Mouse (Mus musculus) spleen, adult 2 months (tissue): Measurements from ENCODE around the gene Dedd2. TPM values are rescaled to one million over a fixed set of nuclear protein-coding genes. Genes with fewer than 3 reads are reported as not detected.

Source experiments
- DNase-seq, 2 experiments: peaks; one replicate each; pipeline versions ENCODE4 v3.0.0 to v3.0.0-alpha.2; 2012 to 2021; ENCODE audit warnings: low spot score in 2 of 2, low read depth in 1 of 2
- H3K27ac ChIP-seq: fragments of 200-500 bp; 2 replicates; pipeline ENCODE4 v1.5.1; 2012; ENCODE audit warnings: low read length, inconsistent platforms; ENCODE audit not compliant: insufficient read depth
- H3K27me3 ChIP-seq: fragments of 200-500 bp; 2 replicates; pipeline ENCODE4 v1.6.1; 2012; ENCODE audit warnings: mild to moderate bottlenecking, moderate library complexity, low read length, inconsistent platforms; ENCODE audit not compliant: control insufficient read depth, insufficient read depth
- H3K36me3 ChIP-seq: fragments of 200-500 bp; 2 replicates; pipeline ENCODE4 v1.6.1; 2012; ENCODE audit warnings: mild to moderate bottlenecking, low read length, inconsistent platforms; ENCODE audit not compliant: control insufficient read depth, insufficient read depth
- H3K4me1 ChIP-seq: fragments of 200-500 bp; 2 replicates; pipeline ENCODE4 v1.6.1; 2011; ENCODE audit warnings: inconsistent platforms; ENCODE audit not compliant: control insufficient read depth, insufficient read depth, insufficient read length
- H3K4me3 ChIP-seq: fragments of 200-500 bp; 2 replicates; pipeline ENCODE4 v1.5.1; 2011; ENCODE audit warnings: mild to moderate bottlenecking, inconsistent platforms; ENCODE audit not compliant: insufficient read depth, insufficient read length; ENCODE audit errors: extremely low read depth
- CTCF ChIP-seq: fragments of 200-500 bp; IDR thresholded peaks from 2 replicates; pipeline ENCODE4 v1.5.1; 2011; ENCODE audit warnings: mild to moderate bottlenecking, inconsistent platforms; ENCODE audit not compliant: insufficient read depth, insufficient read length, insufficient replicate concordance; ENCODE audit errors: extremely low read depth
- POLR2A ChIP-seq: fragments of 200-500 bp; IDR thresholded peaks from 2 replicates; pipeline ENCODE4 v1.6.1; 2011; ENCODE audit warnings: low read depth, low read length, inconsistent platforms
- WGBS: fragments of 180-500 bp; shearing (Covaris S2); methylation state at CpG from one replicate; pipeline ENCODE4 v1.1.7; 2018; 5-methylcytosine and 5-hydroxymethylcytosine counted together
- polyA plus RNA-seq: library from polyadenylated mRNA; depleted of rRNA; stranded (reverse); fragments of >200 nt; gene quantifications from 2 replicates; pipeline ENCODE4 v1.2.3, GENCODE M21; 2012; rRNA removed

Dedd2 gene
- polyA plus RNA-seq, 1 experiment, result 77.0 TPM

DNA sequence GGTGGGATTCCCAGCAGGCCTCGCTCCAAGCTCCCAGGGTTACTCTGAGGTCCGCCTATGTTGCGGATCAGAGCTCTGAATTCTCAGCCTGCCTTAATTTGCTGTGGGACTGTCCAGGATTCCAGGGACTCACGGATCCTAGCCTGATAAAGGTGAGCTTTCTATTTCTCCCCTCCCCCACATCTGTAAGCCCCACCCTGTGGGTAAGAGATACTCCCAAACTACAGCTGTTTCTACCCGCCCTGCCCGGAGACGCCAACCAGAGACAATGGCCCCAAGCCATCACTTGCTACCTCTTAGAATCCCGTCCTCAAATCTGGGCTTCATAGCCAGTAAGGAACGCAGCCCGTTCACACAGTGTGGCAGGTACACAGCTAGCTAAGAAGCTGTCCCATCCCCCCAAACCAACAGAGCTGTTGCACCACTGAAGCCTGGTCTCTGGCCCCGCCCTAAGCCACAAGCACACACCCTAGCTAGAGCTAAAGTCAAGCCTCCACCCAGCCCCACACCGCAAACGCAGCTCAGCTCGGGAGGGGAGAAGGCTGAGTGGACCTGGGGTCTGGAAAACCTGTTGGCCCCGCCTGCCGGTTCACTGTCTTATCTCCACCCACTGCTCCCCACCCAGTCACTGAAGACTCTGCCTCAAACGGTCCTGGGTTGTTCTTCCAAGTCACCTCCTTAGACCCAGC, 64.8 kb downstream of the Dedd2 start:
- Histone ChIP-seq H3K4me3 (peak overlapping the region; percentile 48; the same call in 1 of the 2 replicates), H3K36me3 (no peaks in the 10 kb centered on the region), H3K27me3 (peaks cover 12% of the 10 kb centered on the region), H3K27ac (peak overlapping the region; percentile 71), H3K4me1 (peaks cover 23% of the 10 kb centered on the region)
- WGBS, result 14% methylated on average over 17 of the region's 17 CpGs
- no peak for TF ChIP-seq CTCF
- TF ChIP-seq POLR2A, result peak; percentile 24; the same call in 1 of the 2 replicates
- DNase-seq, result peak; percentile 49 to 59

DNA sequence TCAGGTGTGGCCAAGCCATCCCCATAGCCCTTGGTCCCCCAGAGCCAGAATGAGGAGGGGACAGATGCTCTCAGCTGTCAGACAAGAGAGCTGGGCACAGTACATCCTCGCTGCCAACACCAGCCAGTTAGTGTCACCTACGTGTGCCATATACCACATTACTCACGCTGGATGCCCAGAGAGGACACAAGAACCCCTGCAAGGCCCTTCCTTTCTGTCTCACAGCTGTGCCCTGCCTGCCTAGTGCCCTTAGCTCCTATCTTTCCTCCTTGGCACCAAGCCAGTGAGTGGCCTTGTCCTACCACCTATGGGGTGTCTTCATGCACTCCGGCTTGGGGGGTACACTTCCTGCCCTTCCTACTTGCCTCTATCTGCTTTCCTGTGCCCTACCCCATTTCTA, 65.8 kb downstream of the Dedd2 start:
- DNase-seq, result no peak
- TF ChIP-seq POLR2A, result no peak
- TF ChIP-seq CTCF, result no peak
- H3K4me1 ChIP-seq, result peaks cover 25% of the 10 kb centered on the region
- WGBS, result 56% methylated on average over 4 of the region's 4 CpGs
- peak overlapping the region; percentile 71 for H3K27ac ChIP-seq
- no peaks in the 10 kb centered on the region for H3K36me3 ChIP-seq
- peaks cover 20% of the 10 kb centered on the region for H3K27me3 ChIP-seq
- peak overlapping the region; percentile 24; the same call in 1 of the 2 replicates for H3K4me3 ChIP-seq

DNA sequence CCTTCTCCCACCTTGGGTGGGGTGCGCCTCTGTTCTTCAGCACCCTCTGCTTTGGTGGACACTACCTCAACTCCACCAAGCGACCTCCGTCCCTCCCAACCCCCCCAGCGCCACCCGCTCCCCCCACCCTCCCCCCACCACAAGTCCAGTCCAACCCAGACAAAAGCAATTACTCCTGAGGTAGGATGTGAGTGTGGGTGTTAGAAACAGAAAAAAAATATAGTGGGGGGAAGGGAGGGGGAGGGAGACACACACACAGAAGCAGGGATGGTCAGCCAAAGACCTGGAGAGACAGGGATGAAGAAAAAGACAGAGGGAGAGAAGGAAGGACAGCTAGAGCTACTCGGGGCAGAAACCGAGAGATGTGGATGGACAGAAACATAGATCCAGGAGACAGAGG, 66.6 kb downstream of the Dedd2 start:
- Histone ChIP-seq H3K4me3 (no peak overlapping the region), H3K27ac (no peak overlapping the region), H3K27me3 (peaks cover 20% of the 10 kb centered on the region), H3K4me1 (peaks cover 25% of the 10 kb centered on the region), H3K36me3 (no peaks in the 10 kb centered on the region)
- no peak for DNase-seq
- WGBS, result 76% methylated on average over 7 of the region's 7 CpGs
- no peak for TF ChIP-seq CTCF
- no peak for TF ChIP-seq POLR2A

DNA sequence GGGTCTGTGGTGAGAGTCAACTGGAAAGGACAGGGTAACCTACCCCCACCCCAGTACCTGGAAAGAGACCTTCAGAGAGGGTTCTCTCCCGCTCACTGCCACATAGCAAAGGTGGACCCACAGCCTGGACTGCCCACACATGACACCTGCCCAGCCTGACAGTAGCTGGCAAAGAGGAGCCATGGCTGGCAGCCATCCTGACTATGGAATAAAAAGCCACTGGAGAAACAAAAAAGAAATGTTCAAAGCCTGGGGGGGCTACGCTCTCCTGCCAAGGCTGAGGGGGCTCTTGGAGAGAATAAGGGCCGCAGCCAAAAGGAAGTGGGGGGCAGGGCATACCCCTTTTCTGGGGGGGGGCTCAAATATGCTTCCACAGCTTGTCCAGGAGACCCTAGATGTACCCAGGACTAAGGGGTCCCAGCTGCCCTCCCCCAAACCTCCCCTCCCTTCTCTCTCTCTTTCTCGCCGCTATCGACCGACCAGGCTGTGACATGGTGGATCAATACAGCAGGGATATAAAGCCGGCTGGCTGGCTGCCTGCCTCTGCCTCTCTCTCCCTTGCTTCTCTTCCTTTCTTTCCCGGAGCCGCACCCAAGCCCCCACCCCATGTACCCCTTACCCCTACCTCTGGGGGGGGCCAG, 68.4 kb downstream of the Dedd2 start:
- no peaks in the 10 kb centered on the region for H3K36me3 ChIP-seq
- no peak overlapping the region for H3K27ac ChIP-seq
- H3K4me3 ChIP-seq, result no peak overlapping the region
- TF ChIP-seq CTCF, result no peak
- no peak for TF ChIP-seq POLR2A
- 62% methylated on average over 9 of the region's 10 CpGs for WGBS
- peaks cover 20% of the 10 kb centered on the region for H3K27me3 ChIP-seq
- DNase-seq, result no peak
- peaks cover 25% of the 10 kb centered on the region for H3K4me1 ChIP-seq

DNA sequence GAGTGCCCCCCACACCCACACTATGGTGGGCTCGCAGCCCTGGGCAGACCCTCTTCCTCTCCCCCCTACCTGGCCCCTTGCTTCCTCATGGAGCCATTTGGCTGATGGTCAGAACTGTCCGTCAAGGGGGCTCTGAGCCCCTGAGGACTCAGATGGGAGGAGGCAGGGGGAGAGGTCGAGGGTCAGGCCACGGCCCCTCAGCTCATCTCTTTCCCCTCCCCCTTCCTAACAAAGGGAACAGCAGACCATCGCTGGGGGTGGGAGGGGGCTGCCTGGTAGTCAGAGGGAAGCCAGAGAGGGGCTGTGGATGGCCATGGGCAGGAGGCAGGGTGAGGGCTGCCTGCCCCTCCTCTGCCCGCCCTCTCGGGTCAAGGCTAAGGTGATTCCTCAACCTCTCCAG, 69.4 kb downstream of the Dedd2 start:
- Histone ChIP-seq H3K4me3 (no peak overlapping the region), H3K4me1 (peaks cover 18% of the 10 kb centered on the region), H3K36me3 (no peaks in the 10 kb centered on the region), H3K27me3 (peaks cover 20% of the 10 kb centered on the region), H3K27ac (no peak overlapping the region)
- WGBS, result 16% methylated on average over 7 of the region's 7 CpGs
- DNase-seq, result no peak
- TF ChIP-seq POLR2A (no peak), CTCF (no peak)

DNA sequence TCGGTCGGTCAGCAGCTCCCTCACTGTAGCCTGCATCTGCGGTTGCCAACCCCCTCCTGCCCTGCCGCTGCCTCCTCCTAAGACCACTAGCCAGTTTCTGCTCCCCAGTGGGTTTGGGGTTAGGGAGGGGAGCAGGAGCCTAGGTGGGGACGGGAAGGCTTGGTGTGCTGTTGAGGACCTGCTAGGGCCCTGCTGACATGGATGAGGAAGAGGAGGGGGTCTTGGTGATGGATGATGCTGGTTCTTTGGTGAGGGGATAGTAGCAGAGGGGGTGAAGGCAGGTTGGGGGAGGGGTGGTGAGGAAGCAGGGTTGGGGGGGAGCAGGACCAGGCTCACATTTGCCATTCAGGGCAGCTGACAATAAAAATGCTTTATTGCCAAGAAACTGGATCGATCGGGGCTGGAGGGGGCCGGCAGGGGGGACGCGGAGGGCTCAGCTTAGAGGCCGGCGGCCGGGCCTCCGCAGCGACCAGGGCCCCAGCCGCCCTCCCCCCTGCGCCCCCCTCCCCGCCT, 70.2 kb downstream of the Dedd2 start:
- Histone ChIP-seq H3K4me1 (peaks cover 11% of the 10 kb centered on the region), H3K27me3 (peaks cover 20% of the 10 kb centered on the region), H3K27ac (no peak overlapping the region), H3K4me3 (no peak overlapping the region), H3K36me3 (no peaks in the 10 kb centered on the region)
- TF ChIP-seq POLR2A, result no peak
- no peak for TF ChIP-seq CTCF
- DNase-seq, result no peak
- 5% methylated on average over 14 of the region's 18 CpGs for WGBS

Other genes starting within 250 kb of the Dedd2 start
- 361 and 478 TPM in 2 replicates for gene Rabac1, start 247.9 kb downstream of the Dedd2 start, polyA plus RNA-seq
- 11.2 and 16.0 TPM in 2 replicates for gene Atp1a3, start 214.7 kb downstream of the Dedd2 start, polyA plus RNA-seq
- 10.2 and 12.9 TPM in 2 replicates for gene Grik5, start 148.3 kb downstream of the Dedd2 start, polyA plus RNA-seq
- gene Zfp574, start 148.0 kb downstream of the Dedd2 start, polyA plus RNA-seq, result 23.7 and 34.7 TPM in 2 replicates
- 61.7 and 83.3 TPM in 2 replicates for gene Pou2f2, start 40.9 kb downstream of the Dedd2 start, polyA plus RNA-seq
- 14.4 and 16.4 TPM in 2 replicates for gene Zfp526, start 810 bp upstream of the Dedd2 start, polyA plus RNA-seq
- 106 and 125 TPM in 2 replicates for gene Gsk3a, start 17.2 kb upstream of the Dedd2 start, polyA plus RNA-seq
- 17.2 and 21.3 TPM in 2 replicates for gene Erf, start 30.1 kb upstream of the Dedd2 start, polyA plus RNA-seq
- gene Cic, start 47.1 kb upstream of the Dedd2 start, polyA plus RNA-seq, result 112 and 128 TPM in 2 replicates
- 62.9 and 90.7 TPM in 2 replicates for gene Pafah1b3, start 77.4 kb upstream of the Dedd2 start, polyA plus RNA-seq
- 0.07 TPM in 1 of 2 replicates, not detected in the other for gene Prr19, start 80.8 kb upstream of the Dedd2 start, polyA plus RNA-seq
- not detected in 2 replicates for gene Tmem145, start 85.5 kb upstream of the Dedd2 start, polyA plus RNA-seq
- gene Megf8, start 96.5 kb upstream of the Dedd2 start, polyA plus RNA-seq, result 11.0 and 11.9 TPM in 2 replicates
- not detected in 2 replicates for gene Cnfn, start 149.1 kb upstream of the Dedd2 start, polyA plus RNA-seq
- 35.0 and 46.0 TPM in 2 replicates for gene Lipe, start 178.1 kb upstream of the Dedd2 start, polyA plus RNA-seq
- not detected in 2 replicates for gene Cxcl17, start 192.3 kb upstream of the Dedd2 start, polyA plus RNA-seq